Mouse (Mus musculus) stomach, embryonic 14.5 days (tissue): ENCODE data around the gene Dnajc7. TPM values are rescaled to one million over a fixed set of nuclear protein-coding genes. Genes with fewer than 3 reads are reported as not detected.
"Not testable (repeated sequence)": the region's sequence is repeated elsewhere in the genome, so short reads cannot be mapped to it uniquely, and the experiment has no call there.

Experiments used
- ATAC-seq: fragments of 200-750 bp; cut with Nextera tagmentation; 2 replicates; pipeline ENCODE4 v1.8.0; 2017; ENCODE audit warnings: low read depth, moderate TSS enrichment; ENCODE audit not compliant: insufficient number of reproducible peaks, insufficient read depth, low FRiP score
- H3K27ac ChIP-seq: fragments of 300-500 bp; sonication (generic); 2 replicates; pipeline ENCODE4 v1.5.1; 2014; ENCODE audit warnings: mild to moderate bottlenecking, low read length, moderate library complexity, mixed read lengths
- H3K27me3 ChIP-seq: fragments of 300-500 bp; sonication (generic); 2 replicates; pipeline ENCODE4 v1.6.1; 2014; ENCODE audit warnings: low read length, control low read depth, mixed read lengths; ENCODE audit not compliant: control insufficient read depth, insufficient read depth
- H3K36me3 ChIP-seq: fragments of 300-500 bp; sonication (generic); 2 replicates; pipeline ENCODE4 v1.6.1; 2014; ENCODE audit warnings: mild to moderate bottlenecking, control low read depth, low read length, moderate library complexity, mixed read lengths; ENCODE audit not compliant: control insufficient read depth, insufficient read depth
- H3K4me1 ChIP-seq: fragments of 300-500 bp; sonication (generic); 2 replicates; pipeline ENCODE4 v1.6.1; 2014; ENCODE audit warnings: low read length, control low read depth, mixed read lengths; ENCODE audit not compliant: control insufficient read depth, insufficient read depth
- H3K4me2 ChIP-seq: fragments of 300-500 bp; sonication (generic); replicated peaks from 2 replicates; pipeline ENCODE4 v1.6.1; 2014; ENCODE audit warnings: low read depth, low read length, control low read depth
- H3K4me3 ChIP-seq: fragments of 300-500 bp; sonication (generic); 2 replicates; pipeline ENCODE4 v1.5.1; 2014; ENCODE audit warnings: low read depth, low read length, control low read depth
- H3K9ac ChIP-seq: fragments of 300-500 bp; sonication (generic); replicated peaks from 2 replicates; pipeline ENCODE4 v1.6.1; 2014; ENCODE audit warnings: low read depth, mild to moderate bottlenecking, control low read depth, low read length, moderate library complexity, mixed read lengths
- H3K9me3 ChIP-seq: fragments of 300-500 bp; sonication (generic); 2 replicates; pipeline ENCODE4 v1.6.1; 2016; ENCODE audit warnings: low read depth, low read length, control low read depth; ENCODE audit not compliant: control insufficient read depth
- WGBS: fragments of 180-500 bp; shearing (Covaris S2); extraction: QIAGEN DNeasy Blood & Tissue Kit; methylation state at CpG from one replicate; pipeline ENCODE4 v1.1.7; 2014; 5-methylcytosine and 5-hydroxymethylcytosine counted together
- polyA plus RNA-seq: library from polyadenylated mRNA; unstranded; fragments of >200 nt; fragmentation: Nextera tagmentation; extraction: Ambion mirVana; gene quantifications from 2 replicates; pipeline ENCODE4 v1.2.1, GENCODE M21; 2014

The Dnajc7 gene
- polyA plus RNA-seq, 1 experiment from 2014 or later = 95.4 TPM

- H3K27ac ChIP-seq, ATAC-seq, H3K4me1 ChIP-seq, H3K27me3 ChIP-seq, H3K9me3 ChIP-seq, H3K4me3 ChIP-seq, H3K36me3 ChIP-seq, H3K9ac ChIP-seq, H3K4me2 ChIP-seq: not testable (repeated sequence)
- WGBS = 85% methylated on average over 6 of the region's 6 CpGs
Measured at GRCm38 (mm10) chr11:100534821-100535220, 85.1 kb downstream of the Dnajc7 start.

- WGBS = 79% methylated on average over 2 of the region's 2 CpGs
- ATAC-seq, H3K4me1 ChIP-seq, H3K4me2 ChIP-seq, H3K36me3 ChIP-seq, H3K9ac ChIP-seq, H3K27ac ChIP-seq, H3K4me3 ChIP-seq, H3K27me3 ChIP-seq, H3K9me3 ChIP-seq: not testable (repeated sequence)
Measured at GRCm38 (mm10) chr11:100534411-100534810, 85.6 kb downstream of the Dnajc7 start.

- Histone ChIP-seq H3K36me3 (no peaks in the 10 kb centered on the region), H3K9ac (no peak overlapping the region), H3K4me3 (no peak overlapping the region), H3K27me3 (no peaks in the 10 kb centered on the region), H3K9me3 (no peaks in the 10 kb centered on the region), H3K4me2 (no peak overlapping the region), H3K4me1 (no peaks in the 10 kb centered on the region), H3K27ac (no peak overlapping the region)
- 86% methylated on average over 6 of the region's 6 CpGs for WGBS
- no peak for ATAC-seq
Measured at GRCm38 (mm10) chr11:100533871-100534270, 86.1 kb downstream of the Dnajc7 start.

Other genes starting within 250 kb of the Dnajc7 start
- 131 and 139 TPM in 2 replicates for gene Jup, start 222.4 kb downstream of the Dnajc7 start, polyA plus RNA-seq
- gene P3h4, start 205.3 kb downstream of the Dnajc7 start, polyA plus RNA-seq = 68.0 and 68.9 TPM in 2 replicates
- 106 and 108 TPM in 2 replicates for gene Fkbp10, start 204.5 kb downstream of the Dnajc7 start, polyA plus RNA-seq
- 121 and 126 TPM in 2 replicates for gene Nt5c3b, start 178.4 kb downstream of the Dnajc7 start, polyA plus RNA-seq
- 0.52 and 0.64 TPM in 2 replicates for gene Klhl10, start 178.3 kb downstream of the Dnajc7 start, polyA plus RNA-seq
- gene Klhl11, start 147.4 kb downstream of the Dnajc7 start, polyA plus RNA-seq = 11.2 and 12.3 TPM in 2 replicates
- 161 and 175 TPM in 2 replicates for gene Acly, start 92.2 kb downstream of the Dnajc7 start, polyA plus RNA-seq
- 0.35 and 1.1 TPM in 2 replicates for gene Ttc25, start 74.6 kb downstream of the Dnajc7 start, polyA plus RNA-seq
- gene Cnp, start 45.3 kb downstream of the Dnajc7 start, polyA plus RNA-seq = 35.9 TPM in 2 replicates
- 62.8 and 63.1 TPM in 2 replicates for gene Nkiras2, start 924 bp downstream of the Dnajc7 start, polyA plus RNA-seq
- 0.22 TPM in 1 of 2 replicates, not detected in the other for gene Zfp385c, start 72.3 kb upstream of the Dnajc7 start, polyA plus RNA-seq
- gene Dhx58, start 84.1 kb upstream of the Dnajc7 start, polyA plus RNA-seq = 1.8 and 3.4 TPM in 2 replicates
- gene Kat2a, start 92.3 kb upstream of the Dnajc7 start, polyA plus RNA-seq = 50.7 and 51.7 TPM in 2 replicates
- gene Hspb9, start 93.7 kb upstream of the Dnajc7 start, polyA plus RNA-seq = 0.41 and 0.56 TPM in 2 replicates
- gene Rab5c, start 118.0 kb upstream of the Dnajc7 start, polyA plus RNA-seq = 55.5 and 65.7 TPM in 2 replicates
- 0.25 and 0.48 TPM in 2 replicates for gene Kcnh4, start 139.8 kb upstream of the Dnajc7 start, polyA plus RNA-seq
- not detected in 2 replicates for gene Hcrt, start 142.8 kb upstream of the Dnajc7 start, polyA plus RNA-seq
- 3.3 and 3.8 TPM in 2 replicates for gene Ghdc, start 150.8 kb upstream of the Dnajc7 start, polyA plus RNA-seq
- gene Stat5b, start 230.6 kb upstream of the Dnajc7 start, polyA plus RNA-seq = 24.6 and 26.8 TPM in 2 replicates
- gene Stat5a, start 239.2 kb upstream of the Dnajc7 start, polyA plus RNA-seq = 7.3 and 8.3 TPM in 2 replicates